Mouse (Mus musculus): ENCODE data around the gene Cbx1.

DNA sequence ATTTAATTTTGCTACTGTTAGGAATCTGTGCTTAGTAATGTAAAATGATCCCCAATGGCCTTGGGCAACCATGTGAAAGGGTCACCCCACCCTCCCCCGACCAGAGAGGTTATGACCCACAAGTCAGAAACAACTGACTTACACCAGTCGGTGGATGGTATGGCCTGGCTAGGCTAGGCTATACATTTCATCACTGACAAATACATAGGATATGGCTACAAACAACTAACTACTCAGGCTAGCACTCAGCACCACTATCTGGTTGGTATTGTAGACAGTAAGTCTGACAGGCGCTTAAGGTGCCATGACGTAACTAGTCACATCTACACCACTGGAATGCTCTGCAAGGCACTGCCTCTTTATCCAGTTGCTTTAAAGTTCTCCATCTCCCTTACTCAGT is 24.5 kb downstream of the Cbx1 start:
- no peak for TF ChIP-seq CTCF (IDR thresholded peaks at IDR 0.05; ENCODE audit: control insufficient read depth, insufficient read depth, insufficient read length)
- no peak for TF ChIP-seq MAX (IDR thresholded peaks at IDR 0.05)
- TF ChIP-seq CEBPB (IDR thresholded peaks at IDR 0.05; ENCODE audit: low read depth), result no peak

Measured in C2C12 (cell line).